Mouse (Mus musculus) lung, postnatal 0 days (tissue): Measurements from ENCODE around the gene Rock2.

Source experiments
- CTCF ChIP-seq: IDR thresholded peaks from 2 replicates; pipeline ENCODE4 v1.5.1; 2016; ENCODE audit warnings: antibody characterized with exemption, mild to moderate bottlenecking
- EP300 ChIP-seq: IDR thresholded peaks from 2 replicates; pipeline ENCODE4 v1.6.1; 2016; ENCODE audit warnings: antibody characterized with exemption, mild to moderate bottlenecking, control low read depth

GRCm38 (mm10) chr12:16858081-16858480 lies 36.6 kb upstream of the Rock2 start:
- TF ChIP-seq CTCF = no peak
- TF ChIP-seq EP300 = no peak
